ENCODE assay signal across 26 mouse cellular contexts in genomic region chr6:5701826-5702225, GRCm38 (mm10). TPM values are rescaled to one million over a fixed set of nuclear protein-coding genes. Genes with fewer than 3 reads are reported as not detected.
"Had no signal": no experiment of that assay in that cellular context is flagged by ENCODE, and none has a peak within 500 bp of the region (broad histone marks: within the 10 kb centered on the region; RNA-seq: fewer than 3 reads in every experiment).

No protein-coding gene starts in this region.

- H3K27ac ChIP-seq: heart, adult 2 months; hindbrain, embryonic 10.5 days; hindbrain, embryonic 12.5 days; hindbrain, embryonic 14.5 days; intestine, embryonic 15.5 days; layer of hippocampus, adult 2 months; left cerebral cortex, adult 2 months; limb, embryonic 10.5 days; limb, embryonic 12.5 days; liver, embryonic 13.5 days had no signal

- DNase-seq: gastrocnemius, postnatal 14 days; gastrocnemius, postnatal 36 days; heart, adult 11 months; heart, adult 2 months; heart, postnatal 10 days; heart, postnatal 4 days; kidney, adult 18-20 months; kidney, adult 8-10 months; kidney, postnatal 10 days; kidney, postnatal 25 days; kidney, postnatal 4 days; liver; liver, embryonic 13.5 days had no signal

- H3K4me2 ChIP-seq: heart, embryonic 12.5 days; hindbrain, embryonic 12.5 days; hindbrain, embryonic 14.5 days; intestine, embryonic 15.5 days; limb, embryonic 12.5 days; liver, embryonic 11.5 days; liver, embryonic 13.5 days had no signal

- ATAC-seq: hindbrain, embryonic 16.5 days; inflammation-experienced regulatory T-cells, adult 6 months; intestine, embryonic 15.5 days; intestine, postnatal 0 days had no signal

- H3K27me3 ChIP-seq: heart, embryonic 12.5 days; hindbrain, embryonic 12.5 days; intestine, embryonic 15.5 days; limb, embryonic 12.5 days; liver, embryonic 13.5 days had no signal

- H3K4me1 ChIP-seq: heart, embryonic 12.5 days; hindbrain, embryonic 10.5 days; hindbrain, embryonic 12.5 days; intestine, embryonic 15.5 days; limb, embryonic 10.5 days; limb, embryonic 12.5 days; liver, embryonic 13.5 days had no signal

- H3K36me3 ChIP-seq: heart, embryonic 12.5 days; hindbrain, embryonic 10.5 days; hindbrain, embryonic 12.5 days; intestine, embryonic 15.5 days; limb, embryonic 10.5 days; limb, embryonic 12.5 days; liver, embryonic 13.5 days had no signal

- H3K9me3 ChIP-seq: hindbrain, embryonic 12.5 days; intestine, embryonic 15.5 days; limb, embryonic 10.5 days; limb, embryonic 12.5 days; liver, embryonic 13.5 days had no signal

- H3K9ac ChIP-seq: heart, embryonic 12.5 days; hindbrain, embryonic 12.5 days; hindbrain, embryonic 14.5 days; intestine, embryonic 15.5 days; limb, embryonic 12.5 days; liver, embryonic 13.5 days had no signal

- H3K4me3 ChIP-seq: heart, adult 2 months; heart, embryonic 12.5 days; hindbrain, embryonic 10.5 days; hindbrain, embryonic 12.5 days; intestine, embryonic 15.5 days; layer of hippocampus, adult 2 months; left cerebral cortex, adult 2 months; limb, embryonic 10.5 days; limb, embryonic 12.5 days; liver, embryonic 13.5 days had no signal

RNA-seq across cellular contexts. Expression of gene Dync1i1, which starts 23.6 kb away (rescaled TPM):
- polyA plus RNA-seq: inflammation-experienced regulatory T-cells, adult 6 months had no signal
